Mouse (Mus musculus) heart, postnatal 0 days (tissue): ENCODE measurements around the gene Olfr6. TPM values are rescaled to one million over a fixed set of nuclear protein-coding genes. Genes with fewer than 3 reads are reported as not detected.
"Not testable (repeated sequence)": the region's sequence is repeated elsewhere in the genome, so short reads cannot be mapped to it uniquely, and the experiment has no call there.

ENCODE experiments used
- ATAC-seq: fragments of 200-750 bp; cut with Nextera tagmentation; 2 replicates; pipeline ENCODE4 v1.8.0; 2017; ENCODE audit warnings: low read depth, moderate number of reproducible peaks, moderate library complexity; ENCODE audit not compliant: insufficient read depth
- DNase-seq: peaks from one replicate; pipeline ENCODE4 v3.0.0-alpha.2; 2016; ENCODE audit warnings: low spot score
- H3K27ac ChIP-seq: fragments of 300-500 bp; sonication (generic); 2 replicates; pipeline ENCODE4 v1.5.1; 2014; ENCODE audit warnings: low read depth, mild to moderate bottlenecking
- H3K27me3 ChIP-seq: fragments of 300-500 bp; sonication (generic); 2 replicates; pipeline ENCODE4 v1.6.1; 2014; ENCODE audit warnings: low read length, mixed read lengths; ENCODE audit not compliant: control insufficient read depth, insufficient read depth
- H3K36me3 ChIP-seq: fragments of 300-500 bp; sonication (generic); replicated peaks from 2 replicates; pipeline ENCODE4 v1.6.1; 2014; ENCODE audit warnings: low read length, mixed read lengths; ENCODE audit not compliant: control insufficient read depth, insufficient read depth
- H3K4me1 ChIP-seq: fragments of 300-500 bp; sonication (generic); 2 replicates; pipeline ENCODE4 v1.6.1; 2014; ENCODE audit warnings: antibody characterized with exemption; ENCODE audit not compliant: control insufficient read depth, insufficient read depth
- H3K4me2 ChIP-seq: fragments of 300-500 bp; sonication (generic); 2 replicates; pipeline ENCODE4 v1.6.1; 2014; ENCODE audit warnings: low read depth, mild to moderate bottlenecking, low read length, moderate library complexity
- H3K4me3 ChIP-seq: fragments of 300-500 bp; sonication (generic); 2 replicates; pipeline ENCODE4 v1.5.1; 2014; ENCODE audit warnings: low read depth, low read length
- H3K9ac ChIP-seq: fragments of 300-500 bp; sonication (generic); replicated peaks from 2 replicates; pipeline ENCODE4 v1.6.1; 2014; ENCODE audit warnings: low read depth, low read length, mixed read lengths
- H3K9me3 ChIP-seq: fragments of 300-500 bp; sonication (generic); replicated peaks from 2 replicates; pipeline ENCODE4 v1.6.1; 2016; ENCODE audit warnings: low read length; ENCODE audit not compliant: control insufficient read depth
- CTCF ChIP-seq: IDR thresholded peaks from 2 replicates; pipeline ENCODE4 v1.5.1; 2016; ENCODE audit warnings: antibody characterized with exemption, control low read depth, low read depth
- EP300 ChIP-seq: IDR thresholded peaks from 2 replicates; pipeline ENCODE4 v1.6.1; 2016; ENCODE audit warnings: antibody characterized with exemption, low read depth
- WGBS: fragments of 180-500 bp; shearing (Covaris S2); extraction: QIAGEN DNeasy Blood & Tissue Kit; methylation state at CpG from one replicate; pipeline ENCODE4 v1.1.7; 2014; 5-methylcytosine and 5-hydroxymethylcytosine counted together
- polyA plus RNA-seq: library from polyadenylated mRNA; unstranded; fragments of >200 nt; fragmentation: Nextera tagmentation; extraction: Ambion mirVana; gene quantifications from 2 replicates; pipeline ENCODE4 v1.2.1, GENCODE M21; 2015
- total RNA-seq: library from RNA; depleted of rRNA; stranded (reverse); fragments of >200 nt; gene quantifications from 2 replicates; pipeline ENCODE4 v1.2.3, GENCODE M21; 2014; ENCODE audit warnings: low replicate concordance; rRNA removed

The Olfr6 gene
- total and polyA plus RNA-seq, 2 experiments from 2014 or later, result not detected

DNA sequence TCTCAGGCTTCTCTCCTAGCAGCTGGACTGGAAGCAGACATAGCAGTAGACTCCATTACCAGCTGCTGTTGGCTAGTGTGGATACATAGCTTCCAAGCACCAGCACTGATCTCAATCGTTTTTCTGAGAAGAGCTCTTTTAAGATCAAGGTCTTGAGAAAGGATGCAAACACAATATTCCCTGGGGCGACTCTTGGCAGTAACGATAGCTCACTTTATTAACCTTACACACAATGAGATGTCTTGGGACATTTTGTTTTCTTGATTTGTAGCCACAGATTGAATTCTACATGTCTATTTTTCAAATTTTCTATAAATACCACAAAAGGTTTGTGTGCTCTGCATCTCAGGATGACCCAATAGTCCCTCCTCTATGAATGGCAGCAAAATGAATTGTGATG, 15.5 kb downstream of the Olfr6 start, which contains the start of gene Olfr710:
Olfr710 (minus strand) TSS at position 101 of the 400 bp plus-strand sequence.
- H3K9ac ChIP-seq, result no peak within 1 kb of the TSS
- 64% methylated on average over 3 of the region's 3 CpGs for WGBS
- H3K4me2 ChIP-seq, result no peak within 1 kb of the TSS
- no peak within 1 kb of the TSS for H3K4me3 ChIP-seq
- no peaks in the 10 kb centered on the region for H3K36me3 ChIP-seq
- no peak for ATAC-seq
- H3K4me1 ChIP-seq, result no peaks in the 10 kb centered on the region
- no peak for DNase-seq
- no peak for TF ChIP-seq CTCF
- no peak for TF ChIP-seq EP300
- no peaks in the 10 kb centered on the region for H3K9me3 ChIP-seq
- no peak within 1 kb of the TSS for H3K27ac ChIP-seq
- H3K27me3 ChIP-seq, result no peaks in the 10 kb centered on the region

DNA sequence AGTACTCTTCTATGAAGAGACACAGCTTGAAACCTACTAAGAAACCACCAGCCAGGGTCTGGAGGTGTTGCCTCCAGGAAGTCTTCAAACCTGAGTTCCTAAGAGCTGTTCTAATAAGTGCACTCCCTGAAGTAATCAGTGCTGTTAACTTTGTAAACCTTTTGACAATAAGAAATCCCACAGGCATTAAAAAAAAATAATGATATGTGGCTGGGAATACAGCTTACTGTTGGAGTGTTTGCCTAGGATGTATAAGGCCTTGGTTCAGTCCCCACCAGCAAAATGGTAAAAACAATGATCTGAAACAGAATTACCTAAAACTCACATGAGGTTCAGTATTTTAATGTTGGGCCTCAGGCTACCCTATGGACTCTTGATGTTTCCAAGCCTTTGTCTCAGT, 31.6 kb downstream of the Olfr6 start, which contains the start of gene Olfr709-ps1:
Olfr709-ps1 (minus strand) TSS at position 101 of the 400 bp plus-strand sequence.
- Histone ChIP-seq H3K27ac (no peak within 1 kb of the TSS), H3K4me1 (no peaks in the 10 kb centered on the region), H3K4me3 (no peak within 1 kb of the TSS), H3K9ac (no peak within 1 kb of the TSS), H3K9me3 (no peaks in the 10 kb centered on the region), H3K27me3 (no peaks in the 10 kb centered on the region), H3K4me2 (no peak within 1 kb of the TSS), H3K36me3 (no peaks in the 10 kb centered on the region)
- TF ChIP-seq CTCF, result no peak
- no peak for TF ChIP-seq EP300
- DNase-seq, result no peak
- no peak for ATAC-seq

DNA sequence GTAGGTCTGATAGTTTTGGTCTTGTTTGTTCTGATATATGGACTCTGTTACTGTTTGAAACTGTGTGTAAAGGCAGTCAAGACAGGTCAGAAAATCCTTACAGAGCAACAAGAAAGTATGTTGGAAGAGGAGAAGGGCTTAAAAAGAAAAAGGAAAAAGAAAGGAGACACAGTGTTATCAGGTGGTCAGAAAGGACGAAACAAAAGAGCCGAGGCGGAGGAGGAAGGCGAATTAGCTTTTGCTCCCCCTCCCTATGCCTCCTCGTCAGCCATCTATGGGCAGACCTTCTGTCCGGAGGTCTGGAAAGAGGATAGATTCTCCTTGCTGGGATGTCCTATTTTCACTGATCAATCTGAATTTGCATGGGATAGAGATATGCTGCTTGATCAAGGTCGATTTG, 42.8 kb downstream of the Olfr6 start:
- H3K36me3 ChIP-seq, H3K27me3 ChIP-seq, H3K9me3 ChIP-seq, H3K4me3 ChIP-seq, ATAC-seq, H3K9ac ChIP-seq, H3K4me1 ChIP-seq, DNase-seq, H3K4me2 ChIP-seq, H3K27ac ChIP-seq: not testable (repeated sequence)
- WGBS, result 53% methylated on average over 2 of the region's 7 CpGs

DNA sequence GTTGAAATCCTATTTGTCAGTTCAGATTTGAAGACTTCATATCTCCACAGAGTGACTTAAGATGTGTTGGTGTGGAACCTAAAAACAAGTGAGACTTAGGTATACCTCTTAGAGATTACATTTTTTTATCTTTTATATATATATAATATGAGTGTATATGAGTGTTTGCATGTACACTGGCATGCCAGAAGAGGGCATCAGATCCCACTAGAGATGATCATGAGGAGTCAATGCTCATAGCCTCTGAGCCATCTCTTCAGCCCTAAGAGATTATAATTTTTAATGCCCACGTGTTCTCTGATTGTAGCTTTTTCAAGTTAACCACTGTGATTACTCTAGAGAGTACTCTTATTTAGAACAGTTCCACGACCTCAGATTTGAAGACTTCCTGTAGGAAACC, 56.1 kb downstream of the Olfr6 start, which contains the start of gene Olfr1532-ps1:
Olfr1532-ps1 (plus strand) TSS at position 326 of the 400 bp plus-strand sequence.
- H3K36me3 ChIP-seq, result no peaks in the 10 kb centered on the region
- H3K27me3 ChIP-seq, result no peaks in the 10 kb centered on the region
- no peak within 1 kb of the TSS for H3K9ac ChIP-seq
- H3K4me1 ChIP-seq, result no peaks in the 10 kb centered on the region
- DNase-seq, result no peak
- H3K4me3 ChIP-seq, result no peak within 1 kb of the TSS
- no peak within 1 kb of the TSS for H3K4me2 ChIP-seq
- H3K27ac ChIP-seq, result no peak within 1 kb of the TSS
- TF ChIP-seq EP300, result no peak
- no peak for TF ChIP-seq CTCF
- no peaks in the 10 kb centered on the region for H3K9me3 ChIP-seq
- 35% methylated on average over 2 of the region's 2 CpGs for whole genome bisulfite sequencing
- ATAC-seq, result no peak

Other genes starting within 250 kb of the Olfr6 start
- gene Olfr695, start 247.5 kb downstream of the Olfr6 start, total RNA-seq, result not detected in 2 replicates
- gene Olfr695, start 247.5 kb downstream of the Olfr6 start, polyA plus RNA-seq, result not detected in 2 replicates
- not detected in 2 replicates for gene Olfr697, start 221.5 kb downstream of the Olfr6 start, total RNA-seq
- not detected in 2 replicates for gene Olfr697, start 221.5 kb downstream of the Olfr6 start, polyA plus RNA-seq
- not detected in 2 replicates for gene Olfr698, start 208.5 kb downstream of the Olfr6 start, total RNA-seq
- not detected in 2 replicates for gene Olfr698, start 208.5 kb downstream of the Olfr6 start, polyA plus RNA-seq
- gene Olfr699, start 170.7 kb downstream of the Olfr6 start, total RNA-seq, result not detected in 2 replicates
- gene Olfr699, start 170.7 kb downstream of the Olfr6 start, polyA plus RNA-seq, result not detected in 2 replicates
- not detected in 2 replicates for gene Olfr700, start 155.1 kb downstream of the Olfr6 start, total RNA-seq
- not detected in 2 replicates for gene Olfr700, start 155.1 kb downstream of the Olfr6 start, polyA plus RNA-seq
- gene Olfr701, start 149.8 kb downstream of the Olfr6 start, total RNA-seq, result not detected in 2 replicates
- not detected in 2 replicates for gene Olfr701, start 149.8 kb downstream of the Olfr6 start, polyA plus RNA-seq
- not detected in 2 replicates for gene Olfr702, start 130.0 kb downstream of the Olfr6 start, total RNA-seq
- gene Olfr702, start 130.0 kb downstream of the Olfr6 start, polyA plus RNA-seq, result not detected in 2 replicates
- not detected in 2 replicates for gene Olfr703, start 120.6 kb downstream of the Olfr6 start, total RNA-seq
- gene Olfr703, start 120.6 kb downstream of the Olfr6 start, polyA plus RNA-seq, result not detected in 2 replicates
- not detected in 2 replicates for gene Olfr704, start 100.8 kb downstream of the Olfr6 start, total RNA-seq
- not detected in 2 replicates for gene Olfr704, start 100.8 kb downstream of the Olfr6 start, polyA plus RNA-seq
- gene Olfr705, start 87.0 kb downstream of the Olfr6 start, total RNA-seq, result not detected in 2 replicates
- gene Olfr705, start 87.0 kb downstream of the Olfr6 start, polyA plus RNA-seq, result not detected in 2 replicates
- gene Olfr706, start 75.8 kb downstream of the Olfr6 start, total RNA-seq, result not detected in 2 replicates
- gene Olfr706, start 75.8 kb downstream of the Olfr6 start, polyA plus RNA-seq, result not detected in 2 replicates
- gene Olfr707, start 62.7 kb downstream of the Olfr6 start, total RNA-seq, result not detected in 2 replicates
- gene Olfr707, start 62.7 kb downstream of the Olfr6 start, polyA plus RNA-seq, result not detected in 2 replicates
- gene Olfr1532-ps1, start 55.9 kb downstream of the Olfr6 start, total RNA-seq, result not detected in 2 replicates
- gene Olfr1532-ps1, start 55.9 kb downstream of the Olfr6 start, polyA plus RNA-seq, result not detected in 2 replicates
- gene Olfr709-ps1, start 31.7 kb downstream of the Olfr6 start, total RNA-seq, result not detected in 2 replicates
- not detected in 2 replicates for gene Olfr709-ps1, start 31.7 kb downstream of the Olfr6 start, polyA plus RNA-seq
- not detected in 2 replicates for gene Olfr710, start 15.6 kb downstream of the Olfr6 start, total RNA-seq
- not detected in 2 replicates for gene Olfr710, start 15.6 kb downstream of the Olfr6 start, polyA plus RNA-seq
- gene Olfr711, start 11.5 kb upstream of the Olfr6 start, total RNA-seq, result not detected in 2 replicates
- not detected in 2 replicates for gene Olfr711, start 11.5 kb upstream of the Olfr6 start, polyA plus RNA-seq
- not detected in 2 replicates for gene Olfr2, start 42.1 kb upstream of the Olfr6 start, total RNA-seq
- not detected in 2 replicates for gene Olfr2, start 42.1 kb upstream of the Olfr6 start, polyA plus RNA-seq
- not detected in 2 replicates for gene Olfr713, start 67.2 kb upstream of the Olfr6 start, total RNA-seq
- not detected in 2 replicates for gene Olfr713, start 67.2 kb upstream of the Olfr6 start, polyA plus RNA-seq
- not detected in 2 replicates for gene Olfr714, start 107.0 kb upstream of the Olfr6 start, total RNA-seq
- not detected in 2 replicates for gene Olfr714, start 107.0 kb upstream of the Olfr6 start, polyA plus RNA-seq
- gene Olfr17, start 129.3 kb upstream of the Olfr6 start, total RNA-seq, result not detected in 2 replicates
- not detected in 2 replicates for gene Olfr17, start 129.3 kb upstream of the Olfr6 start, polyA plus RNA-seq
- not detected in 2 replicates for gene Olfr715b, start 146.4 kb upstream of the Olfr6 start, total RNA-seq
- gene Olfr715b, start 146.4 kb upstream of the Olfr6 start, polyA plus RNA-seq, result not detected in 2 replicates
- not detected in 2 replicates for gene Olfr715, start 167.1 kb upstream of the Olfr6 start, total RNA-seq
- not detected in 2 replicates for gene Olfr715, start 167.1 kb upstream of the Olfr6 start, polyA plus RNA-seq
- not detected in 2 replicates for gene Olfr716, start 174.4 kb upstream of the Olfr6 start, total RNA-seq
- not detected in 2 replicates for gene Olfr716, start 174.4 kb upstream of the Olfr6 start, polyA plus RNA-seq
- not detected in 2 replicates for gene Nlrp14, start 203.1 kb upstream of the Olfr6 start, total RNA-seq
- gene Nlrp14, start 203.1 kb upstream of the Olfr6 start, polyA plus RNA-seq, result not detected in 2 replicates
- not detected in 2 replicates for gene Rbmxl2, start 245.5 kb upstream of the Olfr6 start, total RNA-seq
- gene Rbmxl2, start 245.5 kb upstream of the Olfr6 start, polyA plus RNA-seq, result not detected in 2 replicates